Mouse (Mus musculus): ENCODE measurements around the gene Cox7b2.
A peak's percentile ranks its signal among the peaks of the same experiment; 100 is the strongest.
"Not testable (repeated sequence)": the region's sequence is repeated elsewhere in the genome, so short reads cannot be mapped to it uniquely, and the experiment has no call there.

The Cox7b2 gene

DNA sequence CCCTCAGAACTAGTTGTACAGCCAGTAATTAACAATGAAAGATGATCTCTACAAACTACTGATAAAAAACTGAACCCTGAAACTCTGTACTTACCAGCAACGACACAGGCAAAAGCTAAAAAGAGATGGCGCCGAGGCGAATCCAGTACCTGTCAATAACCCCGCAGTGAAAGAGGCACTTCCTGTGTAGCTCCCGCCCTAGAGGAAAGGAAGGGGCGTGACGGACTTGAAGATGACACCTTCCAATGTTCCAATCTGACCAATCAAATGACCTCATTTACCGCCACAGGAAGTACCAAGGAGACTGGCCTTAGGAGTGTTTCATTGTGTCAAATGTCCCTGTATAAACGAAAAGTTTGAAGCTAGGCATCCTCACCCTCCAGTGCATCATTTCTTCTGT, at the start of gene Cox7b2:
TSS of gene Cox7b2 (minus strand) at position 127 of the 400 bp plus-strand sequence.
- no peak for DNase-seq (ENCODE audit: inconsistent ontology term)

DNA sequence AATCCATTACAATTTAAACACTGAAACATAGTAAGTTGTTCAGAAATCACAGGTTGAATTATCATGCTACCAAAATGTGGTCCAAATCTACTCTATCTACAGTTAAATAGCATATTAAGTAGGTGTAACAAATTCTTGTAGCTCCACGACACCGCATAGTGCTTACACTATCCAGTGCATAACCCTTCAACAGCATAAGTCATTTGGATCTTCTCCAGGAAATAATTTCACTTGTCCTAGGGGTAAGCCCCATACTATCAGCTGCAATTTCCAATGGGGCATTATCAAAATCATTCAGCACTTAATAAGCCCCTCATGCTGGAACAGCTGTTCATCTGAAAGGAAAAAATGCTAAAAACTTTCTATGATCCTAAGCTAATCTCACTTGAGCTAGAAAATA, 47.3 kb upstream of the Cox7b2 start:
- DNase-seq (ENCODE audit: inconsistent ontology term): no peak

DNA sequence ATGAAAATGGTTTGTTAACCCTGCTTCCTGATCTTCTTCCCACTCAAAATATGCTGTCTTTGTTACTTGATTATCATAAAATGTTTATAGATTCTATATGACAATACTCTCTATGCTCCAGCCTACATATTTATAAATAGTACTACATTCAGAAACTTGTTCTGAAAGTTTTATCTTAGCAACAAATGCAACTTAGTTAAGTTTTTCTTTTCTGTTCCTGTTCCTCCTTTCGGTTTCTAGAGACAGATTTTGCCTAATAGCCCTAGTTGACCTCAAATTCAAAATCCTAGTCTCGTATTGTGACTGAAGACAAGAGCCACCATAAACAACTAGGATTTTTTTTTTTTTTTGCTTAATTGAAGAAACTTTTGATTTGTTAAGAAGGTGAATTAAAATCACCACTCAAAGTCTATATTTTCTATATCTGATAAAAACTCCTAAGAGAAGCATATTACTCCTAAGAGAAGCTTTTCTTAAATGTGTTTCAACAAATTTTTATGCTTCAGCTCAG, 45.8 kb upstream of the Cox7b2 start:
- no peak for DNase-seq (ENCODE audit: inconsistent ontology term)

DNA sequence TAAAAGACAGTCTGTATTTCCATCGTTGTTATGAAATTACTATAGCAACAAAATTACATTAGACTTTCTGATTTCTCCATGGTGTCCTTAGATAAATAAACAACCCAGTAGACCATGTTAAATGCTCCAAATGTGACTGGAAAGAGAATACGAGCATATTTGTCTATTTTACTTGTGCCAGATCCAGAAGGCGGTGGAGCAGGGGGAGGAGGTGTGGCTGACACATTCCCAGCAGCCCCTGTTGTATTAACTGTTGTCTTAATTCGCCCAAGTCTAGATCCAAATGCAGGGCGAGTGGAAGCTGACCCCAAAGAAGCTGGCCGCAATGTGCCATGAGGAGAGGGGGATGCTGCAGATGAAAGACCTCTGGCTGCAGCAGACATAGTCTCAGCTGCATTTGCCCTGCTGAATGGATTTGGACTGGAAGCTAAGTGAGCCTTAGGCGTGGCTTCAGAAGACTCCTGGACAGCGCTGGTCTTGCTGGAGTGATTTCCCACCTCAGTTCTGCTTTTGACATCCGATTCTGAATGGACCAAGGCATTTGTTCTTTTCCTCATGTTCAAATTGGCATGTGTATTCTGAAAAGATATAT, 23.7 kb upstream of the Cox7b2 start:
- no peak for DNase-seq (ENCODE audit: inconsistent ontology term)

DNA sequence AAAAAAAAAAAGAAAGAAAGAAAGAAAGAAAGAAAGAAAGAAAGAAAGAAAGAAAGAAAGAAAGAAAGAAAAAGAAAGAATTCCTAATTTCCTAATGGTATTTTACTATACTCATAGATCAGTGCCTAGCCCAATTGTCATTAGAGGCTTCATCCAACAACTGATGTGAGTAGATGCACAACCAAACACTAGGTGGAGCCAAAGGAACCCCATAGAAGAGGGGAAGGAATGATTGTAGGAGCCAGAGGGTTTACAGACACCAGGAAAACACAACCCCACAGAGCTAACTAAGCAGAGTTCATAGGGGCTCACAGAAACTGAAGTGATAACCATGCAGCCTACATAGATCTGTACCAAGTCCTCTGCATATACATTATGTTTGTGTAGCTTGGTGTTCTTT, 2.5 kb downstream of the Cox7b2 start:
- peak; percentile 35 for DNase-seq (ENCODE audit: inconsistent ontology term)

DNA sequence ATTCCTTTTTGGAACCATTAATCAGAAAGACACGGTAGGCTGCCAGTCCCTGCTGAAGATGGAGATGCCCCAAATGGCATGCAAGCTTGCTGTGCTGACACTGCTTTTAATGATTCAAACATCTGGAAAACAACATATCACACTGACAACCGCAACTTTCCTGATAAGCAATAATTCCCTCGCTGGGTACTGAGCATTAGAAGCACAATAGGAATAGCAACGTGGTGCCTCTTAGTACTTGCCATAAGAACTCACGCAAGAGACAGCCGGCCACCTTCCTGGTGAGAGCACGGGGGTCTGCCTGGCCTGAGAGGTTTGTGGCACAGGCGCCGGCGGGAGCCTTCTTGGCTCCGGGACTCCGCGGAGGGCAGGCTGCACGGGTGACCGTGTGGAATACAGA, 22.5 kb downstream of the Cox7b2 start:
- not testable (repeated sequence) for DNase-seq (ENCODE audit: inconsistent ontology term)

DNA sequence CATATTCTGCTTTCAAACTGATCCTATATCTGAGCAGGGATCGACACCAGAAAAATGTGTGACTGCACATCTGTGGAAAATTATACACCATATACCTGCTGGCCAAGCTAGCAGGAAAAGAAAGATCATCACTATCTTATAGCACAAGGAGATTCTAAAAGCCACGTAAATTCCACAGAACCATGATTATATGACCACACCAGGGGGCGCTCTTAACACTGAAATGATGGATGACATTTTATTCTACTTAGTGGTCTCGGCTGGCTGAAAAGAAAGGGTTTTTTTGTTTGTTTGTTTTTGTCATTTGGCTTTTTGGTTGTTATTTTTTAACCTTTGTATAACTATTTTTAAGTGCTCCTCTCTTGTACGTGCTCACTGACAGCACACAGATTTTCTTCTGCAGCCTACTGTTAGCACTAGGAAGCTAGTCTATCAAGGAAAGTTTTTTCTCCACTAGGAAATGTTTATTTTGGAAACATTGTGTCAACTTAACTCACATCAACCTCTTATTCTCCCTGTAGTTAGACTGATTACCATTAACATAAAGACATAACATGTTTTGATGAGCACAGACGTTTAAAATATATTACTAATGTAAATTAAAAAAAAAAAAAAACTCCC, 45.8 kb downstream of the Cox7b2 start:
- peak; percentile 28 for DNase-seq (ENCODE audit: inconsistent ontology term)

DNA sequence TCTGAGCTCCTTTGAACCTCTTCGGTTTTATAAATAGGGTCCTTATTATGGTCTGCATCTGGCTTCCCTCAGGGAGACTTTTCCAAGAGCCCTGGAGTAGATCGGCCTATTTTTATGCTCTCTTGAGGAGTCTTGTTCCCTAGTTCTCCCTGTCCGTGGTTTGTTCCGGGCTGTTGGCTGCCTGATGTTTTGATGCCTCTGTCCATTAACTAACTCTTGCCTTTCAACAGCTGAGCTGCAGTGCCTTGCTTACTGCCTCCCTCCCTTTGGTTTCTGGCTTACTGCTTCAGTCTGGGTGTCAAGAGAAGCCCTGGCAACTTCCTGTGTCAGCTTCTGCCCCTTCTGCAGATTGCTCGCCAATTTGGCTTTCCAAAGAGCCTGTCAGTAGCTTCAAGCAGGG, 52.4 kb downstream of the Cox7b2 start:
- DNase-seq (ENCODE audit: inconsistent ontology term): no peak

DNA sequence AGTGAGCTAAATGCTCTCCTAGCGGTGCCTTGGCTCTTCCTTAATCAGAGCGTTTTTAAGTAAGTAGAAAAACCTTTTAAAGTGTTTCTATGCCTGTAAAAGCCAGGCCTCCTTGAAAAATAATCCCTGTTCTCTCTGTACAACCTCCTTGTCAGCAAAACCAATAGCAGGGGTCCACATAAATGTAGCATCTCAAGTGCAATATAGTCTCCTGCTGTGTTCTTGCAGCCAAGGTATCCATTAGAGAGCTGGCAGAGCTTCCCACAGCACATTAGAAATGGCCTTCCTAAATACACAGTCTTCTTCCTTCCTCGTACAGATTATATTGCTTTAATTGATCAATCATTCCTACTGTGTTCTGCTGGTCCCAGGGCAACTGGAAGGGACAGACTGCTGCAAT, 91.0 kb downstream of the Cox7b2 start:
- no peak for DNase-seq (ENCODE audit: inconsistent ontology term)

DNA sequence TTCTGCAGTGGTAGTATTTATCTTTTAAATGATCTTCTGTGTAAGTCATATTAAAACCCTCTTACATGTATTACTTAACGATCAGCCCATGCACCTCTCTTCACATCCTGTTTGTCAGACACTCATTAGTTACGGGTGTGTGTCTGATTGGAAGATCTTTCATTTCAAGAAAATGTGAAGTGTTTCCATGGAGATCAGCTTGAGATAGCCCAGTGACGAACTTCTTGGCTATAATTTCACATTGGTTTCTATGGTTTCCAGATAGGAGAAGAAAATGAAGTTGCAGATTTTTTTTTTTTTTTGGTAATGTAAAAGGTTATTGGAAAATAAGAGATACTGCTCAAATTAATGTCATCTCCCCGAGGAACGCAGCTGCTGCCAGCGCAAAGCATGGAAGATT, 107.8 kb downstream of the Cox7b2 start:
- DNase-seq (ENCODE audit: inconsistent ontology term): no peak

Data from Muller cell, postnatal 12 days (primary cell).